Mouse (Mus musculus) erythroblast, embryonic 14.5 days (primary cell): ENCODE data around the gene Nhs.

Experiments
- GATA1 ChIP-seq: IDR thresholded peaks from 2 replicates; pipeline ENCODE4 v1.6.1; 2012; ENCODE audit warnings: low read length, inconsistent platforms, mixed read lengths
- TAL1 ChIP-seq: IDR thresholded peaks from 3 replicates; pipeline ENCODE4 v1.6.1; 2012; ENCODE audit warnings: low read length, inconsistent platforms, mixed read lengths

- no peak for TF ChIP-seq TAL1
- TF ChIP-seq GATA1: no peak
Observed at GRCm38 (mm10) chrX:161977236-161977841, 182.2 kb downstream of the Nhs start.
